Mouse (Mus musculus) liver, embryonic 15.5 days (tissue): ENCODE results near the gene Bcl2. TPM values are rescaled to one million over a fixed set of nuclear protein-coding genes. Genes with fewer than 3 reads are reported as not detected.

Source experiments
- ATAC-seq: fragments of 200-750 bp; cut with Nextera tagmentation; 2 replicates; pipeline ENCODE4 v1.8.0; 2017; ENCODE audit warnings: moderate number of reproducible peaks, mild to moderate bottlenecking, moderate library complexity; ENCODE audit not compliant: insufficient read depth
- H3K27ac ChIP-seq: fragments of 300-500 bp; sonication (generic); replicated peaks from 2 replicates; pipeline ENCODE4 v1.5.1; 2015; ENCODE audit warnings: mild to moderate bottlenecking, inconsistent platforms
- H3K27me3 ChIP-seq: fragments of 300-500 bp; sonication (generic); 2 replicates; pipeline ENCODE4 v1.6.1; 2015; ENCODE audit warnings: mild to moderate bottlenecking, inconsistent platforms
- H3K36me3 ChIP-seq: fragments of 300-500 bp; sonication (generic); replicated peaks from 2 replicates; pipeline ENCODE4 v1.6.1; 2015; ENCODE audit warnings: moderate library complexity, mild to moderate bottlenecking, inconsistent platforms
- H3K4me1 ChIP-seq: fragments of 300-500 bp; sonication (generic); replicated peaks from 2 replicates; pipeline ENCODE4 v1.6.1; 2015; ENCODE audit warnings: inconsistent platforms
- H3K4me2 ChIP-seq: fragments of 300-500 bp; sonication (generic); 2 replicates; pipeline ENCODE4 v1.6.1; 2015; ENCODE audit warnings: moderate library complexity, mild to moderate bottlenecking, inconsistent platforms
- H3K4me3 ChIP-seq: fragments of 300-500 bp; sonication (generic); replicated peaks from 2 replicates; pipeline ENCODE4 v1.5.1; 2015; ENCODE audit warnings: mild to moderate bottlenecking, inconsistent platforms
- H3K9ac ChIP-seq: fragments of 300-500 bp; sonication (generic); 2 replicates; pipeline ENCODE4 v1.6.1; 2015; ENCODE audit warnings: moderate library complexity, mild to moderate bottlenecking, inconsistent platforms
- H3K9me3 ChIP-seq: fragments of 300-500 bp; sonication (generic); replicated peaks from 2 replicates; pipeline ENCODE4 v1.6.1; 2016; ENCODE audit warnings: inconsistent platforms
- WGBS: fragments of 180-500 bp; shearing (Covaris S2); methylation state at CpG from one replicate; pipeline ENCODE4 v1.1.7; 2015; ENCODE audit warnings: mixed read lengths; ENCODE audit not compliant: insufficient replicate concordance; 5-methylcytosine and 5-hydroxymethylcytosine counted together
- polyA plus RNA-seq: library from polyadenylated mRNA; unstranded; fragments of >200 nt; fragmentation: Nextera tagmentation; extraction: Ambion mirVana; gene quantifications from 2 replicates; pipeline ENCODE4 v1.2.1, GENCODE M21; 2015

Bcl2 gene
- polyA plus RNA-seq, 1 experiment from 2014 or later = 0.84 TPM

- Histone ChIP-seq H3K4me2 (no peak overlapping the region), H3K27ac (no peak overlapping the region), H3K4me3 (no peak overlapping the region), H3K36me3 (no peaks in the 10 kb centered on the region), H3K4me1 (no peaks in the 10 kb centered on the region), H3K27me3 (no peaks in the 10 kb centered on the region), H3K9ac (no peak overlapping the region), H3K9me3 (no peaks in the 10 kb centered on the region)
- 58% methylated on average over 14 of the region's 14 CpGs for WGBS
- no peak for ATAC-seq
Observed at GRCm38 (mm10) chr1:106583245-106584241, 130.5 kb downstream of the Bcl2 start.

GRCm38 (mm10) chr1:106582810-106583209 is 131.3 kb downstream of the Bcl2 start:
- no peak for ATAC-seq
- no peak overlapping the region for H3K4me3 ChIP-seq
- H3K36me3 ChIP-seq = no peaks in the 10 kb centered on the region
- no peaks in the 10 kb centered on the region for H3K4me1 ChIP-seq
- H3K27me3 ChIP-seq = no peaks in the 10 kb centered on the region
- 63% methylated on average over 3 of the region's 3 CpGs for WGBS
- no peak overlapping the region for H3K9ac ChIP-seq
- H3K4me2 ChIP-seq = no peak overlapping the region
- no peak overlapping the region for H3K27ac ChIP-seq
- no peaks in the 10 kb centered on the region for H3K9me3 ChIP-seq

- H3K4me3 ChIP-seq = no peak overlapping the region
- H3K4me2 ChIP-seq = no peak overlapping the region
- H3K27ac ChIP-seq = no peak overlapping the region
- no peaks in the 10 kb centered on the region for H3K36me3 ChIP-seq
- no peaks in the 10 kb centered on the region for H3K4me1 ChIP-seq
- H3K9ac ChIP-seq = no peak overlapping the region
- ATAC-seq = no peak
- WGBS = 27% methylated on average over 2 of the region's 2 CpGs
- no peaks in the 10 kb centered on the region for H3K27me3 ChIP-seq
- H3K9me3 ChIP-seq = no peaks in the 10 kb centered on the region
Observed at GRCm38 (mm10) chr1:106581812-106582211, 132.3 kb downstream of the Bcl2 start.

- Histone ChIP-seq H3K4me1 (no peaks in the 10 kb centered on the region), H3K9me3 (no peaks in the 10 kb centered on the region), H3K27me3 (no peaks in the 10 kb centered on the region), H3K36me3 (no peaks in the 10 kb centered on the region), H3K4me3 (no peak overlapping the region), H3K9ac (no peak overlapping the region), H3K4me2 (no peak overlapping the region), H3K27ac (no peak overlapping the region)
- 23% methylated on average over 1 of the region's 1 CpGs for WGBS
- no peak for ATAC-seq
Observed at GRCm38 (mm10) chr1:106579768-106580167, 134.3 kb downstream of the Bcl2 start.

- no peak overlapping the region for H3K4me2 ChIP-seq
- H3K4me1 ChIP-seq = no peaks in the 10 kb centered on the region
- no peak overlapping the region for H3K4me3 ChIP-seq
- H3K9ac ChIP-seq = no peak overlapping the region
- no peak for ATAC-seq
- no peaks in the 10 kb centered on the region for H3K27me3 ChIP-seq
- WGBS = 41% methylated on average over 2 of the region's 2 CpGs
- no peaks in the 10 kb centered on the region for H3K36me3 ChIP-seq
- H3K9me3 ChIP-seq = no peaks in the 10 kb centered on the region
- no peak overlapping the region for H3K27ac ChIP-seq
Observed at GRCm38 (mm10) chr1:106572506-106572905, 141.6 kb downstream of the Bcl2 start.

- Histone ChIP-seq H3K4me1 (no peaks in the 10 kb centered on the region), H3K9me3 (no peaks in the 10 kb centered on the region), H3K27ac (no peak overlapping the region), H3K4me2 (no peak overlapping the region), H3K27me3 (no peaks in the 10 kb centered on the region), H3K4me3 (no peak overlapping the region), H3K9ac (no peak overlapping the region), H3K36me3 (no peaks in the 10 kb centered on the region)
- 65% methylated on average over 1 of the region's 1 CpGs for WGBS
- ATAC-seq = no peak
Observed at GRCm38 (mm10) chr1:106570870-106571269, 143.2 kb downstream of the Bcl2 start.

GRCm38 (mm10) chr1:106570366-106570765 is 143.7 kb downstream of the Bcl2 start:
- H3K9ac ChIP-seq = no peak overlapping the region
- no peak overlapping the region for H3K27ac ChIP-seq
- H3K27me3 ChIP-seq = no peaks in the 10 kb centered on the region
- no peaks in the 10 kb centered on the region for H3K36me3 ChIP-seq
- no peak for ATAC-seq
- H3K4me2 ChIP-seq = no peak overlapping the region
- no peaks in the 10 kb centered on the region for H3K9me3 ChIP-seq
- 59% methylated on average over 6 of the region's 6 CpGs for WGBS
- H3K4me1 ChIP-seq = no peaks in the 10 kb centered on the region
- H3K4me3 ChIP-seq = no peak overlapping the region

GRCm38 (mm10) chr1:106569674-106570073 is 144.4 kb downstream of the Bcl2 start:
- Histone ChIP-seq H3K4me2 (no peak overlapping the region), H3K4me1 (no peaks in the 10 kb centered on the region)
- 75% methylated on average over 6 of the region's 6 CpGs for WGBS

GRCm38 (mm10) chr1:106568868-106569267 is 145.2 kb downstream of the Bcl2 start:
- no peak overlapping the region for H3K4me3 ChIP-seq
- H3K9ac ChIP-seq = no peak overlapping the region
- H3K4me1 ChIP-seq = no peaks in the 10 kb centered on the region
- H3K36me3 ChIP-seq = no peaks in the 10 kb centered on the region
- no peaks in the 10 kb centered on the region for H3K9me3 ChIP-seq
- no peak for ATAC-seq
- 19% methylated on average over 3 of the region's 3 CpGs for WGBS
- no peak overlapping the region for H3K27ac ChIP-seq
- H3K27me3 ChIP-seq = no peaks in the 10 kb centered on the region
- H3K4me2 ChIP-seq = no peak overlapping the region

More at GRCm38 (mm10) chr1:106569674-106570073, 144.4 kb downstream of the Bcl2 start:
- no peak for ATAC-seq
- Histone ChIP-seq H3K9me3 (no peaks in the 10 kb centered on the region), H3K4me3 (no peak overlapping the region), H3K36me3 (no peaks in the 10 kb centered on the region), H3K9ac (no peak overlapping the region), H3K27ac (no peak overlapping the region), H3K27me3 (no peaks in the 10 kb centered on the region)

GRCm38 (mm10) chr1:106567506-106567905 is 146.6 kb downstream of the Bcl2 start:
- ATAC-seq = no peak
- WGBS = 50% methylated on average over 5 of the region's 5 CpGs

GRCm38 (mm10) chr1:106566120-106567086 is 147.7 kb downstream of the Bcl2 start:
- no peaks in the 10 kb centered on the region for H3K4me1 ChIP-seq
- H3K9me3 ChIP-seq = no peaks in the 10 kb centered on the region
- no peaks in the 10 kb centered on the region for H3K27me3 ChIP-seq
- WGBS = 69% methylated on average over 6 of the region's 6 CpGs
- no peaks in the 10 kb centered on the region for H3K36me3 ChIP-seq
- no peak for ATAC-seq
- no peak overlapping the region for H3K9ac ChIP-seq
- no peak overlapping the region for H3K4me3 ChIP-seq
- no peak overlapping the region for H3K27ac ChIP-seq
- H3K4me2 ChIP-seq = no peak overlapping the region

More at GRCm38 (mm10) chr1:106567506-106567905, 146.6 kb downstream of the Bcl2 start:
- Histone ChIP-seq H3K27me3 (no peaks in the 10 kb centered on the region), H3K9ac (no peak overlapping the region), H3K4me2 (no peak overlapping the region), H3K36me3 (no peaks in the 10 kb centered on the region), H3K4me1 (no peaks in the 10 kb centered on the region), H3K27ac (no peak overlapping the region), H3K4me3 (no peak overlapping the region), H3K9me3 (no peaks in the 10 kb centered on the region)
